Mouse (Mus musculus) bone marrow, adult 2 months (tissue): ENCODE measurements around the gene Mdfic.

ENCODE experiments used
- CTCF ChIP-seq: fragments of 200-500 bp; IDR thresholded peaks from 2 replicates; pipeline ENCODE4 v1.5.1; 2011; ENCODE audit warnings: low read length, control low read depth; ENCODE audit not compliant: control insufficient read depth, insufficient read depth
- POLR2A ChIP-seq: fragments of 200-500 bp; IDR thresholded peaks from 2 replicates; pipeline ENCODE4 v1.6.1; 2011; ENCODE audit warnings: low read depth, mild to moderate bottlenecking, control low read depth, low read length, borderline replicate concordance; ENCODE audit not compliant: control insufficient read depth

DNA sequence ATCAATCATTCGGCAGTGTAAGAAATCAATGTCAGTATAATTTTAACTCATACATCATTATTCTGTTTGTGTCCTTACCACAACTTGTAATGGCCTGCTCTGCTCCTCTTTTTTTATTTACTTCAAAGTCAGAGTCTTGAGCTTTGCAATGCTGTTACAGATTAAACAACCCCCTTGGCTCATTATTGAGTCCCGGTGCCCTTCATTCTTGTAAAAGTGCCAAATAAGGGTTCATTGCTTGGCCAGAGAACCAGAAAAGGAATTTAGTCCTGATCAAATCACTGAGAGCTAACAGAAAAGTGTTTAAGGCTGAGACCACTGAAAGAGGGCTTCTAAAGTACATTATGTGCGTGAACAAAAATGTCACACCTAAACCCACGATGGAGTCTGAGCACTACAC, 10.2 kb downstream of the Mdfic start:
- no peak for TF ChIP-seq POLR2A
- no peak for TF ChIP-seq CTCF
